Mouse (Mus musculus): ENCODE measurements around the gene Prdx2. TPM values are rescaled to one million over a fixed set of nuclear protein-coding genes. Genes with fewer than 3 reads are reported as not detected.

Prdx2 gene
- polyA plus RNA-seq (2015; fragmentation: Nextera tagmentation; extraction: Ambion mirVana) = 596 and 644 TPM in 2 replicates

- peak within 1 kb of the TSS; percentile 87 for H3K9ac ChIP-seq
- WGBS = under 1% methylated on average over 56 of the region's 56 CpGs
- peak; percentile 56 for ATAC-seq (replicated peaks; ENCODE audit: insufficient number of reproducible peaks, insufficient read depth, low FRiP score, low read depth)
- no peaks in the 10 kb centered on the region for H3K9me3 ChIP-seq (replicated peaks)
- H3K36me3 ChIP-seq = peaks cover 31% of the 10 kb centered on the region
- H3K27ac ChIP-seq = peak within 1 kb of the TSS; percentile 87
- H3K4me1 ChIP-seq (replicated peaks) = peaks cover 39% of the 10 kb centered on the region
- H3K4me3 ChIP-seq = peak within 1 kb of the TSS; percentile 63
- H3K27me3 ChIP-seq = no peaks in the 10 kb centered on the region
- H3K4me2 ChIP-seq = peak within 1 kb of the TSS; percentile 80
Measured at GRCm38 (mm10) chr8:84969241-84970134, at the start of gene Prdx2, which contains the start of the genes Gm49661 and Rnaseh2a. TSS of gene Prdx2 (plus strand) at chr8:84969587. TSS of gene Gm49661 (minus strand) at chr8:84969433. TSS of gene Rnaseh2a (minus strand) at chr8:84969767.

- 32% methylated on average over 2 of the region's 2 CpGs for WGBS
- no peak overlapping the region for H3K4me2 ChIP-seq
- no peak overlapping the region for H3K9ac ChIP-seq
- no peak overlapping the region for H3K4me3 ChIP-seq
- 0 out of 2 replicates have a peak, but pooled peaks cover 10% of the 10 kb centered on the region for H3K4me1 ChIP-seq (replicated peaks)
- no peaks in the 10 kb centered on the region for H3K9me3 ChIP-seq (replicated peaks)
- peaks cover 69% of the 10 kb centered on the region for H3K27me3 ChIP-seq
- ATAC-seq (replicated peaks; ENCODE audit: insufficient number of reproducible peaks, insufficient read depth, low FRiP score, low read depth) = 0 out of 2 replicates have a peak, but pooled peaks have one; percentile 51
- no peaks in the 10 kb centered on the region for H3K36me3 ChIP-seq
- H3K27ac ChIP-seq = no peak overlapping the region
Measured at GRCm38 (mm10) chr8:84921596-84921995, 47.8 kb upstream of the Prdx2 start.

- no peaks in the 10 kb centered on the region for H3K9me3 ChIP-seq (replicated peaks)
- 56% methylated on average over 7 of the region's 7 CpGs for WGBS
- no peak overlapping the region for H3K4me2 ChIP-seq
- no peak overlapping the region for H3K9ac ChIP-seq
- H3K27ac ChIP-seq = no peak overlapping the region
- peaks cover 67% of the 10 kb centered on the region for H3K27me3 ChIP-seq
- no peak overlapping the region for H3K4me3 ChIP-seq
- peaks cover 16% of the 10 kb centered on the region; the same call in 1 of the 2 replicates for H3K4me1 ChIP-seq (replicated peaks)
- H3K36me3 ChIP-seq = no peaks in the 10 kb centered on the region
- ATAC-seq (replicated peaks; ENCODE audit: insufficient number of reproducible peaks, insufficient read depth, low FRiP score, low read depth) = no peak
Measured at GRCm38 (mm10) chr8:84925557-84925956, 43.8 kb upstream of the Prdx2 start.

GRCm38 (mm10) chr8:84927513-84927912 is 41.9 kb upstream of the Prdx2 start:
- 87% methylated on average over 1 of the region's 1 CpGs for WGBS
- H3K36me3 ChIP-seq = no peaks in the 10 kb centered on the region
- peaks cover 78% of the 10 kb centered on the region for H3K27me3 ChIP-seq
- H3K4me3 ChIP-seq = no peak overlapping the region
- H3K27ac ChIP-seq = no peak overlapping the region
- H3K4me2 ChIP-seq = no peak overlapping the region
- no peaks in the 10 kb centered on the region for H3K9me3 ChIP-seq (replicated peaks)
- peaks cover 10% of the 10 kb centered on the region; the same call in 1 of the 2 replicates for H3K4me1 ChIP-seq (replicated peaks)
- no peak for ATAC-seq (replicated peaks; ENCODE audit: insufficient number of reproducible peaks, insufficient read depth, low FRiP score, low read depth)
- H3K9ac ChIP-seq = no peak overlapping the region

- Histone ChIP-seq H3K9ac (no peak overlapping the region), H3K36me3 (no peaks in the 10 kb centered on the region), H3K27ac (no peak overlapping the region), H3K9me3 (replicated peaks) (no peaks in the 10 kb centered on the region), H3K4me1 (replicated peaks) (peaks cover 10% of the 10 kb centered on the region; the same call in 1 of the 2 replicates), H3K4me3 (peak overlapping the region; percentile 32), H3K27me3 (peaks cover 79% of the 10 kb centered on the region), H3K4me2 (peak overlapping the region; percentile 66)
- 5% methylated on average over 50 of the region's 52 CpGs for WGBS
- ATAC-seq (replicated peaks; ENCODE audit: insufficient number of reproducible peaks, insufficient read depth, low FRiP score, low read depth) = peak; percentile 21; the same call in 1 of the 2 replicates
Measured at GRCm38 (mm10) chr8:84928456-84929306, 40.7 kb upstream of the Prdx2 start.

GRCm38 (mm10) chr8:84930582-84930981 is 38.8 kb upstream of the Prdx2 start:
- Histone ChIP-seq H3K9ac (no peak overlapping the region), H3K4me3 (no peak overlapping the region), H3K27ac (no peak overlapping the region), H3K4me2 (no peak overlapping the region), H3K27me3 (peaks cover 81% of the 10 kb centered on the region), H3K36me3 (no peaks in the 10 kb centered on the region), H3K9me3 (replicated peaks) (no peaks in the 10 kb centered on the region), H3K4me1 (replicated peaks) (peaks cover 10% of the 10 kb centered on the region; the same call in 1 of the 2 replicates)
- no peak for ATAC-seq (replicated peaks; ENCODE audit: insufficient number of reproducible peaks, insufficient read depth, low FRiP score, low read depth)
- WGBS = 81% methylated on average over 13 of the region's 13 CpGs

- peaks cover 15% of the 10 kb centered on the region for H3K4me1 ChIP-seq (replicated peaks)
- no peak for ATAC-seq (replicated peaks; ENCODE audit: insufficient number of reproducible peaks, insufficient read depth, low FRiP score, low read depth)
- H3K27me3 ChIP-seq = peaks cover 94% of the 10 kb centered on the region
- H3K4me2 ChIP-seq = no peak overlapping the region
- no peaks in the 10 kb centered on the region for H3K36me3 ChIP-seq
- H3K9me3 ChIP-seq (replicated peaks) = no peaks in the 10 kb centered on the region
- no peak overlapping the region for H3K27ac ChIP-seq
- no peak overlapping the region for H3K4me3 ChIP-seq
- 74% methylated on average over 16 of the region's 16 CpGs for WGBS
- H3K9ac ChIP-seq = no peak overlapping the region
Measured at GRCm38 (mm10) chr8:84933767-84934559, 35.4 kb upstream of the Prdx2 start.

GRCm38 (mm10) chr8:84934860-84935259 is 34.5 kb upstream of the Prdx2 start:
- ATAC-seq (replicated peaks; ENCODE audit: insufficient number of reproducible peaks, insufficient read depth, low FRiP score, low read depth) = no peak
- Histone ChIP-seq H3K4me3 (no peak overlapping the region), H3K36me3 (no peaks in the 10 kb centered on the region), H3K9ac (no peak overlapping the region), H3K27ac (no peak overlapping the region), H3K4me2 (no peak overlapping the region), H3K27me3 (peaks cover 91% of the 10 kb centered on the region), H3K4me1 (replicated peaks) (peaks cover 12% of the 10 kb centered on the region), H3K9me3 (replicated peaks) (no peaks in the 10 kb centered on the region)
- 4% methylated on average over 15 of the region's 15 CpGs for WGBS

- 6% methylated on average over 14 of the region's 14 CpGs for WGBS
- Histone ChIP-seq H3K27ac (no peak overlapping the region), H3K9me3 (replicated peaks) (no peaks in the 10 kb centered on the region), H3K36me3 (no peaks in the 10 kb centered on the region), H3K4me3 (no peak overlapping the region), H3K9ac (no peak overlapping the region), H3K4me1 (replicated peaks) (peaks cover 12% of the 10 kb centered on the region), H3K27me3 (peaks cover 85% of the 10 kb centered on the region), H3K4me2 (no peak overlapping the region)
- ATAC-seq (replicated peaks; ENCODE audit: insufficient number of reproducible peaks, insufficient read depth, low FRiP score, low read depth) = no peak
Measured at GRCm38 (mm10) chr8:84935489-84935888, 33.9 kb upstream of the Prdx2 start.

GRCm38 (mm10) chr8:84936041-84936961 is 33.1 kb upstream of the Prdx2 start:
- Histone ChIP-seq H3K36me3 (no peaks in the 10 kb centered on the region), H3K4me1 (replicated peaks) (peaks cover 12% of the 10 kb centered on the region), H3K9me3 (replicated peaks) (no peaks in the 10 kb centered on the region), H3K9ac (no peak overlapping the region), H3K27me3 (peaks cover 79% of the 10 kb centered on the region), H3K4me3 (peak overlapping the region; percentile 46), H3K4me2 (peak overlapping the region; percentile 71), H3K27ac (no peak overlapping the region)
- no peak for ATAC-seq (replicated peaks; ENCODE audit: insufficient number of reproducible peaks, insufficient read depth, low FRiP score, low read depth)
- WGBS = 25% methylated on average over 22 of the region's 23 CpGs
